Mouse (Mus musculus): Measurements from ENCODE around the gene Zzz3.

DNA sequence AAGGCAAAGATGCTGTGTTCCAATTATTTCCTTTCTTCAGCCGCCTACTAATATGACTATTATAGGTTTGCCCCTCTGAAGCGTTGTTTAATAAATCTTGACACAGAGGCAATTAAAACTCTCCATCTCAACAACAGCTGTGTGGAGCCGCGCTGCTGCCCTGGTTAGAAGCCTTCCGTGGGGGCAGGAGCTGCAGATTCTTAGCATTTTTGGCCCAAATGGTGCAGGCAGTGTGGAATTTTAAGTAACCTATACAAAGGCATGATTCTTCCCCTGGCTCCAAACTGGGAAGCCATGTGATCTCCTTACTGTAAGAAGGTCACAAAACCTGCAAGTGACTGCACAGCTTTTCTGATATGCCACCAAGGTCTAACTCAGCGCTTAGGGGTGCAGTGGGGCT lies 88.9 kb downstream of the Zzz3 start:
- TF ChIP-seq CTCF (IDR thresholded peaks at IDR 0.05; ENCODE audit: low read depth) (no peak), EP300 (optimal IDR thresholded peaks at IDR 0.05) (no peak)
